Mouse (Mus musculus) midbrain, embryonic 13.5 days (tissue): ENCODE measurements around the gene Igfbpl1. TPM values are rescaled to one million over a fixed set of nuclear protein-coding genes. Genes with fewer than 3 reads are reported as not detected.
A peak's percentile ranks its signal among the peaks of the same experiment; 100 is the strongest.

Experiments
- ATAC-seq: fragments of 200-750 bp; cut with Nextera tagmentation; 2 replicates; pipeline ENCODE4 v1.8.0; 2017; ENCODE audit warnings: mild to moderate bottlenecking, moderate TSS enrichment, moderate library complexity
- H3K27ac ChIP-seq: fragments of 300-500 bp; sonication (generic); 2 replicates; pipeline ENCODE4 v1.5.1; 2015; ENCODE audit warnings: inconsistent platforms, mild to moderate bottlenecking, moderate library complexity
- H3K27me3 ChIP-seq: fragments of 300-500 bp; sonication (generic); 2 replicates; pipeline ENCODE4 v1.6.1; 2015; ENCODE audit warnings: mild to moderate bottlenecking, inconsistent platforms
- H3K36me3 ChIP-seq: fragments of 300-500 bp; sonication (generic); 2 replicates; pipeline ENCODE4 v1.6.1; 2015; ENCODE audit warnings: mild to moderate bottlenecking, inconsistent platforms
- H3K4me1 ChIP-seq: fragments of 300-500 bp; sonication (generic); replicated peaks from 2 replicates; pipeline ENCODE4 v1.6.1; 2015; ENCODE audit warnings: inconsistent platforms
- H3K4me2 ChIP-seq: fragments of 300-500 bp; sonication (generic); replicated peaks from 2 replicates; pipeline ENCODE4 v1.6.1; 2015; ENCODE audit warnings: moderate library complexity, mild to moderate bottlenecking, inconsistent platforms
- H3K4me3 ChIP-seq: fragments of 300-500 bp; sonication (generic); replicated peaks from 2 replicates; pipeline ENCODE4 v1.5.1; 2015; ENCODE audit warnings: mild to moderate bottlenecking, inconsistent platforms
- H3K9ac ChIP-seq: fragments of 300-500 bp; sonication (generic); replicated peaks from 2 replicates; pipeline ENCODE4 v1.6.1; 2015; ENCODE audit warnings: mild to moderate bottlenecking, inconsistent platforms
- H3K9me3 ChIP-seq: fragments of 300-500 bp; sonication (generic); 2 replicates; pipeline ENCODE4 v1.6.1; 2016; ENCODE audit warnings: mild to moderate bottlenecking, inconsistent platforms
- WGBS: fragments of 180-500 bp; shearing (Covaris S2); methylation state at CpG from one replicate; pipeline ENCODE4 v1.1.7; 2015; 5-methylcytosine and 5-hydroxymethylcytosine counted together
- polyA plus RNA-seq: library from polyadenylated mRNA; unstranded; fragments of >200 nt; fragmentation: Nextera tagmentation; extraction: Ambion mirVana; gene quantifications from 2 replicates; pipeline ENCODE4 v1.2.1, GENCODE M21; 2015

The Igfbpl1 gene
- polyA plus RNA-seq, 1 experiment from 2014 or later: 83.3 TPM

- 86% methylated on average over 2 of the region's 2 CpGs for WGBS
- H3K27ac ChIP-seq: no peak overlapping the region
- no peak for ATAC-seq
Observed at GRCm38 (mm10) chr4:45790018-45790417, 36.7 kb downstream of the Igfbpl1 start.

DNA sequence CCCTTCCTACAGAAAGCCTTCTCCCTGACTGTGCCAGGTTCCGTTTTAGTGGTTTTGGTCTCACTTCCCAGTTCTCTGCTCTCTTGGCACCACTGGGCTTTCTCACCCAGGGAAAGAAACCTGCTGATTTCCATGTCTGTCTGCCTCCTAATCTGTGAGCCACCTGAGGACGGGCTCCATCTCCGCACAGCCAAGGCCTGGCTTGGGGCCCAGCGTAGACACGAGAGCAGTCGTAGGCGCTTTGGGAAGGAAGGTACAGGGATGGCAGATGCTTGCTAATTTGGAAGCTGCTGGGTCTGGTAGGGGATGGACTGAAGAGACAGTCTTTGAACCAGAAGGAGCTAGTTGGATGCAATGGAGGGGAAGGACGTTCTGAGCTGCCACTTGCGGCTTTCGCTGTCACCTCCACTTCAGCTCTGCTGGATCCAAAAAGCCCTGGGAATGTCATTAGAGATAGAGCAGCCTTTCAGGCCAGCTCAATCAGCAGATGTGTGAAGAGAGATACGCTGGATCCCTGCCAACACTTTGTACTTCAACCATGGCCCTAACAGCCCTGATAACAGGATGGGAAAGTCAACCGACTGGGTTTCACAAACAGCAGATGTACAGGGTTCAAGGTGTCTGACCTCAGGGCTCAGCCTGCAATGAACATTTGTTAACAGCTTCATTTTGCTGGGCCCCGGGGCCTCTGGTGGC is 37.3 kb downstream of the Igfbpl1 start:
- Histone ChIP-seq H3K27me3 (0 out of 2 replicates have a peak, but pooled peaks cover 10% of the 10 kb centered on the region), H3K36me3 (no peaks in the 10 kb centered on the region), H3K4me3 (no peak overlapping the region), H3K4me2 (no peak overlapping the region), H3K4me1 (peaks cover 18% of the 10 kb centered on the region), H3K9ac (no peak overlapping the region), H3K9me3 (no peaks in the 10 kb centered on the region; the same call in 1 of the 2 replicates), H3K27ac (0 out of 2 replicates have a peak overlapping the region, but pooled peaks have one; percentile 44)
- WGBS: 69% methylated on average over 13 of the region's 13 CpGs
- ATAC-seq: no peak

More at GRCm38 (mm10) chr4:45790018-45790417, 36.7 kb downstream of the Igfbpl1 start:
- no peak overlapping the region for H3K4me2 ChIP-seq
- no peak overlapping the region for H3K9ac ChIP-seq
- H3K4me3 ChIP-seq: no peak overlapping the region
- H3K4me1 ChIP-seq: peaks cover 18% of the 10 kb centered on the region
- no peaks in the 10 kb centered on the region for H3K36me3 ChIP-seq
- H3K27me3 ChIP-seq: 0 out of 2 replicates have a peak, but pooled peaks cover 10% of the 10 kb centered on the region
- no peaks in the 10 kb centered on the region; the same call in 1 of the 2 replicates for H3K9me3 ChIP-seq

DNA sequence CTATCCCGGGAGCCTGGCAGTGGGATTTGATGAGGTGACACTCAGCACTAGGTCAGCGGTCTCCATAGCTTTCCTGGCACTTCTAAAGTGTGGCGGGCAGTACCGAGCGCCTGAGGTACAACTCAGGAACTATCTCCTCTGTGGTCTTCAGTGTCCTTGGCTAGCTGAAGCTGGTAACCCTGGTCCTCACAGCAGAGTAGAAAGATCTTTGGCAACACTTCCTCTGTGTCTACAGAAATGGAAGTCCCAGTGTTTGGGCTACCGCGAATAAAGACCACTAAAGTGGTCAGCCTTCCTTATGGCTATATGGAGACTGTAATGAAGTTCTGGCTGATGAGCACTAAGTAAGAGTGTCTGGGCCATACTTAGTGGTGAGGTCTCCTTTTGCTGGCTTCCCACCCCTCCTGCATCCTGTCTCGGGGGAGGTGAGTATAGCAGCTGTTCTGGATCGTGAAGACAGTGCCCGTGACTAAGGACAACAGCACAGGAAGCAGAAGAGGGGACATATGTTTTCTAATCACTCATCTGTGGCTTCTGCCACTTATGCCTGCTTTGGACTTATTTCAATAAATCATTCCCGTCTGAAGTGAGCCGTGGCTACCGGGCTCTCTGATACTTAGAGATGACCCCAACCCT is 38.2 kb downstream of the Igfbpl1 start:
- no peaks in the 10 kb centered on the region for H3K36me3 ChIP-seq
- H3K27me3 ChIP-seq: 0 out of 2 replicates have a peak, but pooled peaks cover 10% of the 10 kb centered on the region
- no peak overlapping the region for H3K27ac ChIP-seq
- no peak overlapping the region for H3K4me3 ChIP-seq
- no peak overlapping the region for H3K9ac ChIP-seq
- H3K4me2 ChIP-seq: no peak overlapping the region
- no peak for ATAC-seq
- 89% methylated on average over 13 of the region's 13 CpGs for WGBS
- peaks cover 18% of the 10 kb centered on the region for H3K4me1 ChIP-seq
- no peaks in the 10 kb centered on the region; the same call in 1 of the 2 replicates for H3K9me3 ChIP-seq

DNA sequence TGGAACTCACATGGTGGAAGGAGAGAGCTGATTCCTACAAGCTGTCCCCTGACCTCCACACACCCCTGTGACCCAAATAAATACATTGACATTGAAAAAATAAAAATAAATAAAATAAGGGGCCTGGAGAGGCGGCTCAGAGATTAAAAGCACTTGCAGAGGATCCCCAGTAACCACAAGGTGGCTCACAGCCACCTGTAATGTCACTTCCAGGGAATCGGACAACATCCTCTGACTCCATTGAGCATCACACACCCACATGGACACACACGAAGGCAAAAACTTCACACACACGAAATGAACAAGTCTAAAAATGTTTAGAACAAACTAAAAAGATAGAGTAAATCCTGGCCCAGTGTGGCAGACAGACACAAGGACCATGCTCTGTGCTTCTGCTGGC is 40.0 kb downstream of the Igfbpl1 start:
- H3K36me3 ChIP-seq: no peaks in the 10 kb centered on the region
- no peak overlapping the region for H3K4me2 ChIP-seq
- ATAC-seq: no peak
- H3K9ac ChIP-seq: no peak overlapping the region
- H3K27ac ChIP-seq: no peak overlapping the region
- no peaks in the 10 kb centered on the region; the same call in 1 of the 2 replicates for H3K9me3 ChIP-seq
- 0 out of 2 replicates have a peak, but pooled peaks cover 7% of the 10 kb centered on the region for H3K27me3 ChIP-seq
- peaks cover 18% of the 10 kb centered on the region for H3K4me1 ChIP-seq
- no peak overlapping the region for H3K4me3 ChIP-seq
- WGBS: 63% methylated on average over 4 of the region's 4 CpGs

- ATAC-seq: peak; percentile 40; the same call in 1 of the 2 replicates
- 5% methylated on average over 2 of the region's 2 CpGs for WGBS
- H3K4me3 ChIP-seq: no peak overlapping the region
- H3K27me3 ChIP-seq: 0 out of 2 replicates have a peak, but pooled peaks cover 7% of the 10 kb centered on the region
- H3K36me3 ChIP-seq: no peaks in the 10 kb centered on the region
- H3K27ac ChIP-seq: no peak overlapping the region; the same call in 1 of the 2 replicates
- H3K4me1 ChIP-seq: peaks cover 18% of the 10 kb centered on the region
- H3K9ac ChIP-seq: no peak overlapping the region
- H3K4me2 ChIP-seq: no peak overlapping the region
- H3K9me3 ChIP-seq: no peaks in the 10 kb centered on the region; the same call in 1 of the 2 replicates
Observed at GRCm38 (mm10) chr4:45785959-45786358, 40.8 kb downstream of the Igfbpl1 start.

- Histone ChIP-seq H3K36me3 (no peaks in the 10 kb centered on the region), H3K27ac (no peak overlapping the region), H3K9me3 (no peaks in the 10 kb centered on the region; the same call in 1 of the 2 replicates), H3K9ac (no peak overlapping the region), H3K27me3 (peaks cover 6% of the 10 kb centered on the region; the same call in 1 of the 2 replicates), H3K4me2 (no peak overlapping the region), H3K4me3 (no peak overlapping the region), H3K4me1 (peaks cover 8% of the 10 kb centered on the region)
- no peak for ATAC-seq
- 69% methylated on average over 1 of the region's 1 CpGs for WGBS
Observed at GRCm38 (mm10) chr4:45783671-45784070, 43.1 kb downstream of the Igfbpl1 start.

GRCm38 (mm10) chr4:45771619-45772018 is 55.1 kb downstream of the Igfbpl1 start:
- peak; percentile 81 for ATAC-seq
- Histone ChIP-seq H3K4me1 (peaks cover 50% of the 10 kb centered on the region), H3K9ac (peak overlapping the region; percentile 28; the same call in 1 of the 2 replicates), H3K4me3 (no peak overlapping the region), H3K4me2 (no peak overlapping the region; the same call in 1 of the 2 replicates), H3K27ac (peak overlapping the region; percentile 68), H3K36me3 (no peaks in the 10 kb centered on the region), H3K9me3 (no peaks in the 10 kb centered on the region), H3K27me3 (peaks cover 56% of the 10 kb centered on the region)
- WGBS: 4% methylated on average over 5 of the region's 5 CpGs

GRCm38 (mm10) chr4:45771173-45771572 is 55.5 kb downstream of the Igfbpl1 start:
- H3K27me3 ChIP-seq: peaks cover 60% of the 10 kb centered on the region
- peaks cover 55% of the 10 kb centered on the region for H3K4me1 ChIP-seq
- no peak overlapping the region; the same call in 1 of the 2 replicates for H3K4me2 ChIP-seq

DNA sequence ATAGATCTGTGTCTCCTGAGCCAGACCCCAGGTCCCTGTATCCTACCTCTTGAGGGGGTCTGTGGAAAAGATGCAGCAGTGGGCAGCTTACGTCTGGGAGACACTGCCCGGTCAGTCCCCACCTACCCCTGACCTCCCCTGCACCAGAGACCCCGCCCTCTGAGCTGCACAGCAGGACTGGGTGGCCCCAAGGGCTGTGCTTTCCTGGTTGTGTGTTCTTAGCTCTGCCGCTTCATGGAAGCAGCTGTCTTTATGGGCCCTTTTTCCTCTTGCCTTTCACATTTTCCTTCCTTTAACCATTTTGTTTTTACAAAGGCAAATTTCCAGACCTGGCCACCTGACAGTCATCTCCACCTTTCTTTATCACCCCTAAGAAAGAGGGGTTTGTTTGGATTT is 56.1 kb downstream of the Igfbpl1 start:
- ATAC-seq: no peak
- 5% methylated on average over 4 of the region's 4 CpGs for WGBS
- peaks cover 60% of the 10 kb centered on the region for H3K4me1 ChIP-seq
- H3K27me3 ChIP-seq: peaks cover 57% of the 10 kb centered on the region
- no peaks in the 10 kb centered on the region for H3K36me3 ChIP-seq
- peak overlapping the region; percentile 36; the same call in 1 of the 2 replicates for H3K9ac ChIP-seq
- H3K4me2 ChIP-seq: 0 out of 2 replicates have a peak overlapping the region, but pooled peaks have one; percentile 11
- no peaks in the 10 kb centered on the region for H3K9me3 ChIP-seq
- peak overlapping the region; percentile 68 for H3K27ac ChIP-seq
- H3K4me3 ChIP-seq: no peak overlapping the region

More at GRCm38 (mm10) chr4:45771173-45771572, 55.5 kb downstream of the Igfbpl1 start:
- Histone ChIP-seq H3K27ac (peak overlapping the region; percentile 68), H3K9ac (peak overlapping the region; percentile 28; the same call in 1 of the 2 replicates), H3K9me3 (no peaks in the 10 kb centered on the region), H3K36me3 (no peaks in the 10 kb centered on the region), H3K4me3 (no peak overlapping the region)
- WGBS: 8% methylated on average over 8 of the region's 8 CpGs
- ATAC-seq: no peak; the same call in none of the 2 replicates

DNA sequence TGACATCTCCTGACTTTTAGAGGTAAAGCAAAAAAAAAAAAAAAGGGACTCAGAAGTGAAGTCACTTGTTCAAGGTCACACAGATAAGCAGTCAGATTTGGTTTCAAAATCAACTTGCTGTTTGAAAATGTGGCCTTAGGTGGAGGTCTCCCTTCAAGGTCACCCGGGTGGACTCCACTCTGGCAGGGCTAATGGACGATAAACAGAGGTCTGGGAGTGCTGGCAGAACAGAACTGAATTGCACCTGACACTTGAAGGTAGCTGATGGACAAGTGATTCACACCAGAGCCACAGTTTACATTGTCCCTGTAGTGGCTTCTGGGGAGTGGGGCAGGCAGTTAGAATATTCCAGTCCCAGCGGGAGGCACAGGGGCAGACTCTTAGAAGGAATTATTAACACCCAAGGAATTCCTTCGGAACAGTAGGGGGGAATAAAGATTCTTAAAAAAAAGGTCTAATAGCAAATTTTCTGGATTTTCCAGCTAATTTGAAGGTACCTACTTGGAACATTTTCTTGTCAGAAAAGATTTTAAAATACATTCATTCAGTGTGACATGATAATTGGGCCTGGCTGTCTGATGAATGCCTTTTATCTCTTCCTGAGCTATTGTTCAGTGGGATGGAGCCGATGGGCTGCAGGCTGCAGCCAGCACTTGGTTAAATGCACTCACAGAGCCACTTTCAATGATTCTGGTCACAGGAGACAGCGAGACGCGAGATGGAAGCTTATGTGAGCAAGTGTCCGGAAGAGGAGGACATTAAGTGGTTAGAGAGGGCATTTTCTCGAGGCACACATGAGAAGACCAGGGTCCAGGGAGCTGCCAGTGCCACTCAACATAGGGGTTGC is 56.7 kb downstream of the Igfbpl1 start:
- H3K9ac ChIP-seq: 0 out of 2 replicates have a peak overlapping the region, but pooled peaks have one; percentile 36
- H3K27me3 ChIP-seq: peaks cover 56% of the 10 kb centered on the region
- H3K27ac ChIP-seq: peak overlapping the region; percentile 68
- 0 out of 2 replicates have a peak overlapping the region, but pooled peaks have one; percentile 11 for H3K4me2 ChIP-seq
- no peaks in the 10 kb centered on the region for H3K9me3 ChIP-seq
- no peak overlapping the region for H3K4me3 ChIP-seq
- H3K4me1 ChIP-seq: peaks cover 66% of the 10 kb centered on the region
- no peaks in the 10 kb centered on the region for H3K36me3 ChIP-seq
- WGBS: 7% methylated on average over 10 of the region's 10 CpGs
- no peak for ATAC-seq

GRCm38 (mm10) chr4:45769141-45769540 is 57.6 kb downstream of the Igfbpl1 start:
- Histone ChIP-seq H3K4me1 (peaks cover 75% of the 10 kb centered on the region), H3K9me3 (no peaks in the 10 kb centered on the region), H3K27ac (no peak overlapping the region), H3K27me3 (peaks cover 58% of the 10 kb centered on the region), H3K36me3 (no peaks in the 10 kb centered on the region), H3K4me2 (no peak overlapping the region), H3K9ac (no peak overlapping the region; the same call in 1 of the 2 replicates), H3K4me3 (no peak overlapping the region)
- ATAC-seq: no peak
- 36% methylated on average over 10 of the region's 10 CpGs for WGBS
